Mouse (Mus musculus) gastrocnemius, postnatal 36 days (tissue): ENCODE data around the gene B3gat3. TPM values are rescaled to one million over a fixed set of nuclear protein-coding genes. Genes with fewer than 3 reads are reported as not detected.
"Not testable (repeated sequence)": the region's sequence is repeated elsewhere in the genome, so short reads cannot be mapped to it uniquely, and the experiment has no call there.

Experiments used
- DNase-seq, 2 experiments: peaks; one replicate each; pipeline ENCODE4 v3.0.0; 2022
- intact Hi-C: fragments of 180-260 bp; cut with DNase I; formaldehyde crosslinking; loops from one replicate; pipeline ENCODE4 v1.15.1; 2025
- long read RNA-seq, 2 experiments: library from polyadenylated mRNA; stranded (forward); transcript quantifications; one replicate each; pipeline ENCODE4 v2.0.0; 2021
- total RNA-seq, 2 experiments: library from RNA; stranded (reverse); gene quantifications; 2 replicates each; pipeline ENCODE4 v1.2.3; 2021

Gene B3gat3
- total RNA-seq, result 10 to 100 TPM; 28.3 to 31.2 TPM
- long read RNA-seq, experiment 1, transcript B3gat3-201 (5 exons, 1,603 nt), result major isoform, 31 of 45 reads
- long read RNA-seq, experiment 1, transcript B3gat3-203 (5 exons, 909 nt), result minor isoform, 6 of 45 reads
- long read RNA-seq, experiment 1, partial matches to known transcripts, result 3 of 45 reads
- long read RNA-seq, experiment 1, other reads (novel, unspliced or antisense), result 5 of 45 reads
- long read RNA-seq, experiment 2, transcript B3gat3-201 (5 exons, 1,603 nt), result major isoform, 47 of 63 reads
- long read RNA-seq, experiment 2, transcript B3gat3-203 (5 exons, 909 nt), result minor isoform, 5 of 63 reads
- long read RNA-seq, experiment 2, partial matches to known transcripts, result 4 of 63 reads
- long read RNA-seq, experiment 2, other reads (novel, unspliced or antisense), result 7 of 63 reads

DNA sequence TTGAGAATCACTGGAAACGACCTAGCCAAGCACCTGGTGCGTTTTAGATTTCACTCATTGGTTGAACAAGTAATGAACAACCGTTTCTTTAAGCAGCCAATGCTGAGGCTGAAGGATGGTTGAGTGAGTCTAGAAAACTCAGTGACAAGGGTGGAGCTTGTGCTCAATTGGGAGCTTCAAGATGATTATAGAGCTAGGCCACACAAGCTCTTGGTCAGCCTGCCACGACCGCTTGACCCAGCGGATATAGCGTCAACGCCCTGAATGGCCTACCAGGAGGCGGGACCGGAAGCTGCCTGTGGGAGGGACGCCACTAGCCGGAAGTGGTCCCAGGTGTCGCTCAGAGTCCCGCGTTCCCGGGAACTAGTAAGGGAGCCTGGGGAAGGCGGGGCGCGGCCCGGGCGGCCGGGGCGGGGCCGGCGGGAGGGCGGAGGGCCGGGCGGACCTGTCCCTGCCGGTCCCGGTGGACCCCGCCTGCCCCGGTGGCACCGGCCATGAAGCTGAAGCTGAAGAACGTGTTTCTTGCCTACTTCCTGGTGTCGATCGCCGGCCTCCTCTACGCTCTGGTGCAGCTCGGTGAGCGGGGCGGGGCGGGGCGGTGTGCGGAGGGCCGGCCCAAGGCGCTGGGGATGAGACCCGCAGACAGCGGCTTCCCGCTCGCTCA is at the start of gene B3gat3:
TSS of gene B3gat3 (plus strand) at position 302 of the 664 bp plus-strand sequence.
- intact Hi-C loops, result no loop called here
- peak; percentile 95 for DNase-seq

GRCm38 (mm10) chr19:8870381-8870780 is 49.8 kb upstream of the B3gat3 start:
- DNase-seq, intact Hi-C loops: not testable (repeated sequence)

DNA sequence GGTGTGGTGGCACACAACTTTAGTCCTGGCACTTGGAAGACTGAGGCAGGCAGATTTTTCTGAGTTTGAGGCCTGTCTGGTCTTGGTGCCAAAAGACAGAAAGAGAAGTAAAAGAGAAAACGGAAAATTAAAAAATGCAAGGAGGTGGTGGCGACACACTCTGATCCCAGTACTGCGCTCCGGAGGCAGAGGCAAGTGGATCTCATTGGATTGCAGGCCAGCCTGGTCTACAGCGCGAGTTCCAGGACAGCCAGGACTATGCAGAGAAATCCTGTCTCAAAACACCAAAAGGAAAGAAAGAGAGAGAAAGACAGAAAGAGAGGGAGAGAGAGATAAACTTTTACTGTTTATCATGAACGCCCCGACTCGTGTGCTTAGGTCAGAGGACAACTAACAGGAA is 49.3 kb upstream of the B3gat3 start:
- intact Hi-C loops, result no loop called here
- DNase-seq, result no peak

- peak; percentile 93 to 96 for DNase-seq
- intact Hi-C loops, result loop anchor here (2.0 kb wide), 1 partner anchor 57 kb away; the partner anchor contains the start of genes Eml3 and Rom1
Observed at GRCm38 (mm10) chr19:8871267-8872186, 48.6 kb upstream of the B3gat3 start, which contains the start of gene Ubxn1. Gene Ubxn1 (plus strand): TSS chr19:8871496.

DNA sequence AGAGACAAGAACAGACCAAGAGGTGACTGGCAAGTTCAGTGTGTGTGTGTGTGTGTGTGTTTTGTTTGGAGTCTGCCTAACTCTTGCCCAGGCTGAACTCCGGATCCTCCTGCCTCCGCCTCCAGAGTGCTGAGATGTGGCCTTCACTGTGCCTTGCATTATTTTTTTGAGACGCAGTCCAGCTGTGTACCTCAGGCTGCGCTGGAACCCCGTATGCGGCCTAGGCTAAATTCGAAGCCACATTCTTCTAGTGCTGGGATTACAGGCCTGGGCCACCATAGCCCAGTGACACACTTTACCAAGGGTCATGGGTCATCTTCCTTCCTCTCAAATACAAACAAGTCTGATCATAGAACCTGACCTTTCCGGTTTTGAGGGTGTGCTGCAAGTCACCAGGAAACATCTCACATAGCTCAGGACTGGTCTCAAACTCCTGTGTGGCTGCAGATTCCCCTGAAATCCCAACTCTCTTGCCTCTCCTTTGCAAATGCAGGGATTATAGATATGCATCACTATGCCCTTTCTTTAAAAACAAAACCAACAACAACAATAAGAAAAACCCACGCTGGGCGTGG is 47.8 kb upstream of the B3gat3 start:
- intact Hi-C loops, result loop anchor here (2.0 kb wide), 1 partner anchor 56 kb away; the partner anchor contains the start of genes Eml3 and Rom1
- DNase-seq, result no peak

DNA sequence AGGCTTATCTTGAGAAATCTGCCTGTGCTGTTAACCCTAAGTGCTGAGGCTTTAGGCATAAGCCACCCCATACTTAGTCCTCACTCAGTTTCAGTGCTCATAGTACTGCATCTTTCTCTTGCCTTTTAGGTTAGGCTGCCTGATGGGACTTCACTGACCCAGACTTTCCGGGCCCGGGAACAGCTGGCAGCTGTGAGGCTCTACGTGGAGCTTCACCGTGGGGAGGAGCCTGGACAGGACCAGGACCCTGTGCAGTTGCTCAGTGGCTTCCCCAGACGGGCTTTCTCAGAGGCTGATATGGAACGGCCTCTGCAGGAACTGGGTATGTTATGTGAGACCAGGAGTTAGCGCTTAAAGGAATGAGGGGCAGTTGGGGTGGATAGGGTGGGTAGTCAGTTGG is 45.1 kb upstream of the B3gat3 start:
- intact Hi-C loops, result no loop called here

DNA sequence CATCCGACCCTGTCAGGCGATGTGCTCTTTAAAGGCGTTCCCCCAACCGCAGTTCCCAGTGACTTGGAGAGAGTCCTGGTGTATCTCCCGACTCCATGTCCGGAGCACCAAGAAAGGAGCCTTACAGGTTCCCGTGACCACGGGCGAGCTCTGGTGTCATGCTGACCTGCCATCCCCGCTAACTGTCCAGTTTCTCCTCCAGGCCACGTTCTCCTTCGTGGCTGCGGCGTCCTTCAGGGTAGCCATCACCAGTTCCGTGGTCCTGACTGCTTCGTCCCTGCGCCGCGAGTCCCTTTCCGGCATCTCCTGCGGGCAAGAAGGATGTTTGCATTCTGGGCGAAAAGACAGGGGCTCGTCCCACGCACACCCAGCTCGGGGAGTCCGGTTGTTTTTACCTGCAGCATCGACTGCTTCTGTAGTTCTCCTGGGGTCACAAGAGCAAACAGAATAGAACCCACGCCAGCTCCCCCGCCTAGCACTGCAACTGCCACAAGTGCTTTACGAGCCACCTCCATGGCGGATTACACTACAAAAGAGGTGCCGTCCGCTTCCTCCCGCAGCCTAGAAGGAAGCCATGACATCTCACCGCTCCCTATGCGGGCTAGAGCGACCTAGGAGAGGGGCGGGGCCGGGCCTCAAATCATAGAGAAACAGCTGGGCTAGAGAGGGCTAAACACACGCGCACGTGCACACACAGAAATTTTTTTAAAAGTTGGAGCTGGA is 39.7 kb upstream of the B3gat3 start, which contains the start of gene Uqcc3:
TSS of gene Uqcc3 (minus strand) at position 613 of the 723 bp plus-strand sequence.
- intact Hi-C loops, result no loop called here
- DNase-seq, result peak; percentile 83 to 84

More for the DNA sequence above, 45.1 kb upstream of the B3gat3 start:
- DNase-seq, result no peak

- DNase-seq, result no peak
- intact Hi-C loops, result no loop called here
Observed at GRCm38 (mm10) chr19:8881034-8881392, 39.2 kb upstream of the B3gat3 start.

- no peak for DNase-seq
- intact Hi-C loops, result no loop called here
Observed at GRCm38 (mm10) chr19:8883616-8884015, 36.6 kb upstream of the B3gat3 start, which contains the start of the genes Lbhd1 and Gm49403. Gene Lbhd1 (plus strand): TSS chr19:8883732. Gene Gm49403 (plus strand): TSS chr19:8883930.

DNA sequence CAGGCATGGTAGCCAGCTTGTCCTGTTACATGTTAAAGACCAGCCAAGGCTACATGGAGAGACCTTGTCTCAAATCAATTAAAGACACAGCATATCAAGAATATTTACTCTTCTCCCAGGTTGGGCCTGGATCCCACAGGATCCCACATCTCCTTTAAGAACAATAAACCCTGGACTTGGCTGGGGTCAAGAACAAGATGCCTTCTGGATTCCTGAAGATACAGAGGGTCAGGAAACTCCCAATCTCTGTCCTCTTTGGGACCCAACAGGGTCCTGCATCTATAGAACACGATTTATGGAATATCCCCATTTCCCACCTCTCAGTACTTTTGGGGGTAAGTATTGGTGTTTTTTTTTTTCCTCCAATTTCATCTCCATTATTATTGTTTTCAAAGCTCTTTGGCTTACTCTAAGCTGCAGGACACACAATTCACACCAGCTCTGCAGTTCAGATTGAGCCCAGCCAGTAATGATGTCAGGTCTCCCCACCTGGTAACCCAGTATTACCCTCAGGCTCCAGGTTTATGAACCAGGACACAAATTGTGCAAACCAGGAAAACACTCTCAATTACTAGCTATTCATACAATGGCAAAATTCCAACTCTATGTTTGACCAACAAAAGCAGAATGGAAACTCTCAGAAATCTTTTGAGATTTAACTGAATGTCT is 33.1 kb upstream of the B3gat3 start:
- intact Hi-C loops, result no loop called here
- DNase-seq, result no peak

DNA sequence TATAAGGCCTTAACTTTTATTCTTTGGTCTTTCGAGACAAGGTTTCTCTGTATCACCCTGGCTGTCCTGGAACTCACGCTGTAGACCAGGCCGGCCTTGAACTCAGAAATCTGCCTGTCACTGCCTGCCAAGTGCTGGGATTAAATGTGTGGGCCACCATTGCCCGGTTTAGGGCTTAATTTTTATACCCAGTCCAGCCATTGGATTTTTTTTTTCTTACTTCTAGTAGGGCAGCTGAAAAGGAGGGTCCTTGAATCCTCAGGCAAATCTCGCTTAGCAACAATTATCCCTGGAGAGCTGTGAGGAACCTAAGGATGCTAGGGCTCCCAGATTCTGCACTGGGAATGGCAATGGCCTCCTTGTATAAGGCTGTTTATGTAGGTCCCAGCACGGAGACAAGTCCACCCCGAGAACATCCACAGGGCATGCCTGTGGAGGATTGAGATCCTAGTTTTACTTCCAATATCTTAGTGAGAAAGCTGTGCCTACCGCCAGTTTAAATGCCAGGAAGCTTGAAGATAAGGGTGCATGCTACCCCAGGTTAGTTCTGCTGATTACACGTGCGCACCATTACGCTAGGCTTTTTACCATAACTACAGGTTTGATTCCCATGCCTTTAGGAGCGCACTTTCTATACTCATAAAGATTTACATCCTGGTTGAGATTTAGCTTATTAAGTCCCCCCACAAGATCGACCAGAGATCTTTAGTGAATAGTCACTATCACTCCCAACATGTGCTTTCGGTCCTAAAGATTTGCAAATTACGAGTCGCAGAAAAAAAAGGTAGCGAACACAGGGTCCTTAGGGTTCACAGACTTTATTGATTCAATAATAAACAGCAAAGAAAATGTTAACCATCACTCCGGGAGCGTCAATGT is 32.4 kb upstream of the B3gat3 start:
- DNase-seq, result no peak
- intact Hi-C loops, result no loop called here

GRCm38 (mm10) chr19:8888511-8889385 is 31.4 kb upstream of the B3gat3 start, which contains the start of the genes 1810009A15Rik and Gm49416:
Gene 1810009A15Rik (plus strand): TSS chr19:8888853.
Gene Gm49416 (plus strand): TSS chr19:8888926.
- intact Hi-C loops, result no loop called here

GRCm38 (mm10) chr19:8892829-8893766 is 27.1 kb upstream of the B3gat3 start, which contains the start of gene Ints5:
Gene Ints5 (plus strand): TSS chr19:8893005.
- peak; percentile 79 to 84 for DNase-seq
- intact Hi-C loops, result loop anchor here (5.0 kb wide), 1 partner anchor 51 kb away; no protein-coding TSS in a partner anchor

More at GRCm38 (mm10) chr19:8888511-8889385, 31.4 kb upstream of the B3gat3 start, which contains the start of the genes 1810009A15Rik and Gm49416:
- DNase-seq, result peak; percentile 86 to 93

GRCm38 (mm10) chr19:8895397-8895960 is 24.7 kb upstream of the B3gat3 start:
- intact Hi-C loops, result no loop called here
- no peak for DNase-seq

GRCm38 (mm10) chr19:8896231-8896630 is 23.9 kb upstream of the B3gat3 start:
- intact Hi-C loops, DNase-seq: not testable (repeated sequence)
